Mouse (Mus musculus) MEL (cell line): ENCODE results near the gene Gle1. TPM values are rescaled to one million over a fixed set of nuclear protein-coding genes. Genes with fewer than 3 reads are reported as not detected.

ENCODE experiments used
- DNase-seq: peaks from one replicate; pipeline ENCODE4 v3.0.0; 2011; ENCODE audit warnings: low read depth, low spot score
- H3K27ac ChIP-seq: 2 replicates; pipeline ENCODE4 v1.5.1; 2012; ENCODE audit warnings: low read depth, mild to moderate bottlenecking, control low read depth, low read length, moderate library complexity; ENCODE audit not compliant: control insufficient read depth
- H3K27me3 ChIP-seq, 2 experiments: fragments of 150-350 bp in 1 of 2; sonication (generic) in 1 of 2; 2 replicates each; pipeline ENCODE4 v1.6.1; 2012; ENCODE audit warnings: low read length in 2 of 2, mild to moderate bottlenecking in 2 of 2, improper control_type of control experiment in 1 of 2, moderate library complexity in 1 of 2; ENCODE audit not compliant: insufficient read depth in 2 of 2, control insufficient read depth in 1 of 2
- H3K36me3 ChIP-seq, 2 experiments: 2 replicates each; pipeline ENCODE4 v1.6.1; 2012 to 2014; ENCODE audit warnings: low read length in 2 of 2, improper control_type of control experiment in 1 of 2, inconsistent platforms in 1 of 2, mild to moderate bottlenecking in 1 of 2; ENCODE audit not compliant: insufficient read depth in 2 of 2, control insufficient read depth in 1 of 2
- H3K4me1 ChIP-seq, 2 experiments: fragments of 150-350 bp in 1 of 2; sonication (generic) in 1 of 2; 2 replicates each; pipeline ENCODE4 v1.6.1; 2012; ENCODE audit warnings: low read length in 2 of 2, improper control_type of control experiment in 1 of 2, mild to moderate bottlenecking in 1 of 2; ENCODE audit not compliant: insufficient read depth in 2 of 2, control insufficient read depth in 1 of 2
- H3K4me3 ChIP-seq, 2 experiments: fragments of 150-350 bp in 1 of 2; sonication (generic) in 1 of 2; 2 replicates each; pipeline ENCODE4 v1.5.1; 2012; ENCODE audit warnings: low read depth in 2 of 2, low read length in 2 of 2, mild to moderate bottlenecking in 2 of 2, moderate library complexity in 2 of 2, control low read depth in 1 of 2, improper control_type of control experiment in 1 of 2; ENCODE audit not compliant: control insufficient read depth in 1 of 2, insufficient read depth in 1 of 2
- H3K79me2 ChIP-seq: 2 replicates; pipeline ENCODE4 v1.6.1; 2012; ENCODE audit warnings: mild to moderate bottlenecking, low read length, moderate library complexity; ENCODE audit not compliant: control insufficient read depth, poor library complexity, insufficient read depth
- H3K9ac ChIP-seq: 2 replicates; pipeline ENCODE4 v1.6.1; 2012; ENCODE audit warnings: low read depth, mild to moderate bottlenecking, control low read depth, low read length, moderate library complexity; ENCODE audit not compliant: control insufficient read depth, poor library complexity, severe bottlenecking
- H3K9me3 ChIP-seq: fragments of 150-350 bp; sonication (generic); replicated peaks from 2 replicates; pipeline ENCODE4 v1.6.1; 2012; ENCODE audit warnings: mild to moderate bottlenecking, low read length, improper control_type of control experiment, moderate library complexity; ENCODE audit not compliant: insufficient read depth
- BHLHE40 ChIP-seq: IDR thresholded peaks from 2 replicates; pipeline ENCODE4 v1.6.1; 2012; ENCODE audit warnings: low read depth, mild to moderate bottlenecking, inconsistent platforms, low read length, improper control_type of control experiment, borderline replicate concordance
- CHD2 ChIP-seq: IDR thresholded peaks from 2 replicates; pipeline ENCODE4 v1.6.1; 2011; ENCODE audit warnings: low read length, improper control_type of control experiment
- E2F4 ChIP-seq: IDR thresholded peaks from 2 replicates; pipeline ENCODE4 v1.6.1; 2011; ENCODE audit warnings: low read depth, low read length, improper control_type of control experiment, borderline replicate concordance
- EP300 ChIP-seq, 2 experiments: IDR thresholded peaks; 2 replicates each; pipeline ENCODE4 v1.6.1; 2011; ENCODE audit warnings: improper control_type of control experiment in 2 of 2, low read length in 2 of 2, low read depth in 1 of 2, mild to moderate bottlenecking in 1 of 2
- ETS1 ChIP-seq: IDR thresholded peaks from 2 replicates; pipeline ENCODE4 v1.6.1; 2012; ENCODE audit warnings: low read depth, mild to moderate bottlenecking, inconsistent platforms, low read length, improper control_type of control experiment, moderate library complexity
- GATA1 ChIP-seq: IDR thresholded peaks from 2 replicates; pipeline ENCODE4 v1.6.1; 2011; ENCODE audit warnings: low read depth, low read length, improper control_type of control experiment
- JUND ChIP-seq: IDR thresholded peaks from 2 replicates; pipeline ENCODE4 v1.6.1; 2011; ENCODE audit warnings: low read depth, mild to moderate bottlenecking, improper control_type of control experiment, low read length
- MAFK ChIP-seq: IDR thresholded peaks from 2 replicates; pipeline ENCODE4 v1.6.1; 2011; ENCODE audit warnings: low read depth, mild to moderate bottlenecking, low read length, improper control_type of control experiment, borderline replicate concordance
- MEF2A ChIP-seq: IDR thresholded peaks from 2 replicates; pipeline ENCODE4 v1.6.1; 2014; ENCODE audit warnings: low read depth, mild to moderate bottlenecking, inconsistent platforms, low read length, improper control_type of control experiment; ENCODE audit not compliant: poor library complexity, insufficient replicate concordance, severe bottlenecking; ENCODE audit errors: extremely low read depth
- MYC ChIP-seq: IDR thresholded peaks from 2 replicates; pipeline ENCODE4 v1.6.1; 2011; ENCODE audit warnings: low read depth, mild to moderate bottlenecking, low read length, improper control_type of control experiment, moderate library complexity
- POLR2AphosphoS2 ChIP-seq: IDR thresholded peaks from 2 replicates; pipeline ENCODE4 v1.6.1; 2011; ENCODE audit warnings: low read length, improper control_type of control experiment
- POLR2AphosphoS5 ChIP-seq: IDR thresholded peaks from 2 replicates; pipeline ENCODE4 v1.6.1; 2012; ENCODE audit warnings: low read depth, borderline replicate concordance, mild to moderate bottlenecking, inconsistent platforms, low read length, moderate library complexity, mixed read lengths
- RCOR1 ChIP-seq: IDR thresholded peaks from 2 replicates; pipeline ENCODE4 v1.6.1; 2012; ENCODE audit warnings: low read depth, mild to moderate bottlenecking, inconsistent platforms, low read length, improper control_type of control experiment
- SMC3 ChIP-seq: IDR thresholded peaks from 2 replicates; pipeline ENCODE4 v1.6.1; 2011; ENCODE audit warnings: low read depth, low read length, improper control_type of control experiment
- TCF12 ChIP-seq: IDR thresholded peaks from 2 replicates; pipeline ENCODE4 v1.6.1; 2014; ENCODE audit warnings: low read depth, mild to moderate bottlenecking, inconsistent platforms, low read length, improper control_type of control experiment, moderate library complexity
- USF1 ChIP-seq: IDR thresholded peaks from 2 replicates; pipeline ENCODE4 v1.6.1; 2014; ENCODE audit warnings: low read depth, mild to moderate bottlenecking, inconsistent platforms, low read length, improper control_type of control experiment, moderate library complexity
- USF2 ChIP-seq, 2 experiments: IDR thresholded peaks; 2 replicates each; pipeline ENCODE4 v1.6.1; 2011 to 2012; ENCODE audit warnings: improper control_type of control experiment in 2 of 2, low read length in 2 of 2, borderline replicate concordance in 1 of 2, inconsistent platforms in 1 of 2, low read depth in 1 of 2, mild to moderate bottlenecking in 1 of 2; ENCODE audit not compliant: insufficient read depth in 1 of 2
- ZC3H11A ChIP-seq: IDR thresholded peaks from 2 replicates; pipeline ENCODE4 v1.6.1; 2012; ENCODE audit warnings: low read depth, mild to moderate bottlenecking, inconsistent platforms, low read length, improper control_type of control experiment
- ZNF384 ChIP-seq: IDR thresholded peaks from 2 replicates; pipeline ENCODE4 v1.6.1; 2012; ENCODE audit warnings: low read depth, mild to moderate bottlenecking, inconsistent platforms, low read length, improper control_type of control experiment
- polyA plus RNA-seq, 2 experiments: library from polyadenylated mRNA; stranded (reverse) in 1 of 2; unstranded in 1 of 2; fragments of >175 nt in 1 of 2; fragments of >200 nt in 1 of 2; gene quantifications; 2 replicates each; pipeline versions ENCODE4 v1.2.1 to v1.2.4; 2012; ENCODE audit warnings: low replicate concordance in 2 of 2, low read depth in 1 of 2; ENCODE audit not compliant: insufficient read length in 2 of 2, insufficient read depth in 1 of 2, missing spikeins in 1 of 2
- total RNA-seq: library from RNA; depleted of rRNA; stranded (reverse); fragments of 300-350 nt; gene quantifications from 2 replicates; pipeline ENCODE4 v1.2.3, GENCODE M21; 2012

Gene Gle1
- total and polyA plus RNA-seq, 3 experiments, result 46.1 to 77.0 TPM; not detected in 1

DNA sequence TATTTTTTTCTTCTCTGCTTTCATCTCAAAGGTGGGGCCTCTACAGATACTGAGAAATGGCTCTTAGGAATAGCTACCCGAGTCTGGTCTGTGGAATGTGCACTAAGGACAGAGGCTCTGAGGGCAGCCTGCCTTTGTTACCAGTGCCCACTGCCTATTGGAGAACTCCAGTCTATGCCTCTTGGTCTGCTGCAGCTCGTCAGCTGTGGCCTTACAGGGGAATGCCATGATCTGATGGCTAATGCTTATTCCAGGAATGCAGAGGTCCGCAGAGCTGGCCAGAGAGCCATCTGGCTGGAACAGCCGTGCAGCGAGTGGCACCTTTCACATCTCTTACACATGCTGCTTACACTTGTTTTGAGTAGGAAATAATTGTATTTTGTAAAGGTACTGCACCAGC is 32.5 kb downstream of the Gle1 start:
- Histone ChIP-seq H3K27me3 (no peaks in the 10 kb centered on the region), H3K9me3 (no peaks in the 10 kb centered on the region), H3K27ac (no peak overlapping the region), H3K4me1 (peaks cover 0 to 9% of the 10 kb centered on the region in 2 experiments; a peak in 2 of 4 replicates), H3K36me3 (peaks cover 0 to 9% of the 10 kb centered on the region in 2 experiments; a peak in 2 of 4 replicates), H3K9ac (no peak overlapping the region), H3K79me2 (peaks cover 2% of the 10 kb centered on the region; the same call in 1 of the 2 replicates), H3K4me3 (no peak overlapping the region)
- TF ChIP-seq TCF12 (no peak), JUND (no peak), GATA1 (no peak)
- DNase-seq, result no peak

DNA sequence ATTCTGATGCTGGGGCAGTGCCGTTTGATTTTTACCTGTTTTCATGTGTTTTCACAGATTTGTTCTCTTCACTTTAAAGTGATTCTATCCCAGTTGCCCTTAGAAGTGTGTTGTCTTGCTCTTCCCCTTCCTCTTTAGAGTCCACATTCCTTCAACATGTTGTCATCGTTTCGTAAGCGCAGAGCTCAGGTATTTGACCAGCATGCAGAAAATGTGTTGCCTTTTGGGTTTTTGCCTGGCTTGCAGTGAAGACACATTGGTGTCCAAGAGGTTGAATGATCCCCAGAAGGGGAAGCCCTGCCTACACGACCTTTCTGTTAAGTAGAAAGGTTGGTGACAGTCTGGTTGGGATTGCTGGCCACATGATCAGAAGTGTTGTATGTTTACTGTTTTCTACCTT is 33.4 kb downstream of the Gle1 start:
- Histone ChIP-seq H3K4me1 (peaks cover 0 to 12% of the 10 kb centered on the region in 2 experiments; a peak in 2 of 4 replicates), H3K9ac (no peak overlapping the region), H3K36me3 (peaks cover 0 to 12% of the 10 kb centered on the region in 2 experiments; a peak in 2 of 4 replicates), H3K27me3 (no peaks in the 10 kb centered on the region), H3K9me3 (no peaks in the 10 kb centered on the region), H3K27ac (no peak overlapping the region), H3K4me3 (no peak overlapping the region), H3K79me2 (peaks cover 2% of the 10 kb centered on the region; the same call in 1 of the 2 replicates)
- no peak for DNase-seq
- no peak for TF ChIP-seq EP300 (IDR thresholded peaks at IDR 0.05; ENCODE audit: low read depth in 1 of 2, low read length in 2 of 2)
- no peak for TF ChIP-seq USF2 (IDR thresholded peaks at IDR 0.05; ENCODE audit: borderline replicate concordance in 1 of 2, insufficient read depth in 1 of 2, low read depth in 1 of 2, low read length in 2 of 2)
- TF ChIP-seq CHD2, result no peak
- TF ChIP-seq POLR2AphosphoS5, result no peak
- no peak for TF ChIP-seq MEF2A
- no peak for TF ChIP-seq MAFK
- no peak for TF ChIP-seq E2F4
- TF ChIP-seq BHLHE40, result no peak
- no peak for TF ChIP-seq RCOR1
- TF ChIP-seq USF1, result no peak
- TF ChIP-seq ZC3H11A, result no peak
- no peak for TF ChIP-seq ETS1
- no peak for TF ChIP-seq MYC
- no peak for TF ChIP-seq ZNF384
- TF ChIP-seq SMC3, result no peak
- TF ChIP-seq POLR2AphosphoS2, result no peak
